Mouse (Mus musculus) small intestine, adult 2 months (tissue): Measurements from ENCODE around the gene Nr1d2. TPM values are rescaled to one million over a fixed set of nuclear protein-coding genes. Genes with fewer than 3 reads are reported as not detected.
"Not testable (repeated sequence)": the region's sequence is repeated elsewhere in the genome, so short reads cannot be mapped to it uniquely, and the experiment has no call there.

Experiments used
- H3K27ac ChIP-seq: fragments of 200-500 bp; 2 replicates; pipeline ENCODE4 v1.5.1; 2012; ENCODE audit warnings: low read depth, low read length, control low read depth, inconsistent platforms; ENCODE audit not compliant: insufficient read depth
- H3K27me3 ChIP-seq: fragments of 200-500 bp; 2 replicates; pipeline ENCODE4 v1.6.1; 2012; ENCODE audit warnings: mild to moderate bottlenecking, moderate library complexity, low read length, inconsistent platforms; ENCODE audit not compliant: control insufficient read depth, insufficient read depth
- H3K36me3 ChIP-seq: fragments of 200-500 bp; 2 replicates; pipeline ENCODE4 v1.6.1; 2012; ENCODE audit warnings: mild to moderate bottlenecking, low read length, control low read depth, inconsistent platforms; ENCODE audit not compliant: control insufficient read depth, insufficient read depth
- H3K4me1 ChIP-seq: fragments of 200-500 bp; 2 replicates; pipeline ENCODE4 v1.6.1; 2012; ENCODE audit warnings: low read length, inconsistent platforms, mixed read lengths; ENCODE audit not compliant: control insufficient read depth, insufficient read depth, insufficient read length
- H3K4me3 ChIP-seq: fragments of 200-500 bp; 2 replicates; pipeline ENCODE4 v1.5.1; 2012; ENCODE audit warnings: low read depth, mild to moderate bottlenecking, control low read depth, inconsistent platforms, low read length, moderate library complexity
- CTCF ChIP-seq: fragments of 200-500 bp; IDR thresholded peaks from 2 replicates; pipeline ENCODE4 v1.5.1; 2012; ENCODE audit warnings: low read depth, mild to moderate bottlenecking, control low read depth, inconsistent platforms, low read length, moderate library complexity, mixed read lengths; ENCODE audit not compliant: insufficient replicate concordance, insufficient read length; ENCODE audit errors: extremely low read depth
- POLR2A ChIP-seq: fragments of 200-500 bp; IDR thresholded peaks from 2 replicates; pipeline ENCODE4 v1.6.1; 2012; ENCODE audit warnings: low read depth, mild to moderate bottlenecking, control low read depth, inconsistent platforms, low read length, moderate library complexity
- WGBS: fragments of 180-500 bp; shearing (Covaris S2); methylation state at CpG from one replicate; pipeline ENCODE4 v1.1.7; 2018; 5-methylcytosine and 5-hydroxymethylcytosine counted together
- polyA plus RNA-seq: library from polyadenylated mRNA; depleted of rRNA; stranded (reverse); fragments of >200 nt; gene quantifications from 2 replicates; pipeline ENCODE4 v1.2.3, GENCODE M21; 2012

Nr1d2 gene
- polyA plus RNA-seq, 1 experiment: 11.9 TPM

- WGBS: 94% methylated on average over 6 of the region's 6 CpGs
- Histone ChIP-seq H3K4me1 (peaks cover 3% of the 10 kb centered on the region; the same call in 1 of the 2 replicates), H3K36me3 (peaks cover 7% of the 10 kb centered on the region; the same call in 1 of the 2 replicates), H3K27ac (no peak overlapping the region), H3K4me3 (no peak overlapping the region), H3K27me3 (no peaks in the 10 kb centered on the region)
- no peak for TF ChIP-seq CTCF
- no peak for TF ChIP-seq POLR2A
These were observed 16.9 kb downstream of the Nr1d2 start for GRCm38 (mm10) chr14:18221977-18222376.

GRCm38 (mm10) chr14:18217158-18217557 lies 21.8 kb downstream of the Nr1d2 start:
- no peaks in the 10 kb centered on the region for H3K27me3 ChIP-seq
- no peak overlapping the region for H3K4me3 ChIP-seq
- H3K27ac ChIP-seq: no peak overlapping the region
- 98% methylated on average over 1 of the region's 1 CpGs for whole genome bisulfite sequencing
- peaks cover 3% of the 10 kb centered on the region; the same call in 1 of the 2 replicates for H3K4me1 ChIP-seq
- H3K36me3 ChIP-seq: peaks cover 28% of the 10 kb centered on the region
- TF ChIP-seq POLR2A: no peak
- no peak for TF ChIP-seq CTCF

- 95% methylated on average over 6 of the region's 6 CpGs for WGBS
- no peak for TF ChIP-seq CTCF
- TF ChIP-seq POLR2A: no peak
- no peak overlapping the region for H3K4me3 ChIP-seq
- H3K36me3 ChIP-seq: peaks cover 32% of the 10 kb centered on the region
- peaks cover 3% of the 10 kb centered on the region; the same call in 1 of the 2 replicates for H3K4me1 ChIP-seq
- no peak overlapping the region for H3K27ac ChIP-seq
- no peaks in the 10 kb centered on the region for H3K27me3 ChIP-seq
These were observed 22.5 kb downstream of the Nr1d2 start for GRCm38 (mm10) chr14:18216428-18216827.

GRCm38 (mm10) chr14:18210795-18211194 lies 28.1 kb downstream of the Nr1d2 start:
- Histone ChIP-seq H3K27ac (no peak overlapping the region), H3K4me3 (no peak overlapping the region), H3K27me3 (no peaks in the 10 kb centered on the region), H3K4me1 (no peaks in the 10 kb centered on the region), H3K36me3 (peaks cover 53% of the 10 kb centered on the region)
- TF ChIP-seq POLR2A: no peak
- TF ChIP-seq CTCF: peak; percentile 40; the same call in 1 of the 2 replicates
- WGBS: 89% methylated on average over 3 of the region's 3 CpGs

- H3K4me3 ChIP-seq, H3K27me3 ChIP-seq, H3K27ac ChIP-seq, H3K4me1 ChIP-seq: not testable (repeated sequence)
- WGBS: 93% methylated on average over 1 of the region's 1 CpGs
- H3K36me3 ChIP-seq: peaks cover 21% of the 10 kb centered on the region
These were observed 34.6 kb downstream of the Nr1d2 start for GRCm38 (mm10) chr14:18204315-18204714.

- Histone ChIP-seq H3K27me3 (no peaks in the 10 kb centered on the region), H3K4me1 (peaks cover 3% of the 10 kb centered on the region; the same call in 1 of the 2 replicates), H3K27ac (no peak overlapping the region), H3K4me3 (no peak overlapping the region), H3K36me3 (peaks cover 6% of the 10 kb centered on the region)
- TF ChIP-seq POLR2A: no peak
- TF ChIP-seq CTCF: no peak
- 97% methylated on average over 5 of the region's 5 CpGs for WGBS
These were observed 37.5 kb downstream of the Nr1d2 start for GRCm38 (mm10) chr14:18201413-18201812.

GRCm38 (mm10) chr14:18186883-18187417 lies 52.0 kb downstream of the Nr1d2 start:
- no peak overlapping the region for H3K27ac ChIP-seq
- TF ChIP-seq CTCF (no peak), POLR2A (no peak)
- WGBS: 26% methylated on average over 9 of the region's 9 CpGs

GRCm38 (mm10) chr14:18177531-18177930 lies 61.4 kb downstream of the Nr1d2 start:
- H3K4me1 ChIP-seq, H3K27me3 ChIP-seq, H3K4me3 ChIP-seq, H3K27ac ChIP-seq, H3K36me3 ChIP-seq: not testable (repeated sequence)
- WGBS: 75% methylated on average over 2 of the region's 2 CpGs

More at GRCm38 (mm10) chr14:18186883-18187417, 52.0 kb downstream of the Nr1d2 start:
- Histone ChIP-seq H3K36me3 (no peaks in the 10 kb centered on the region), H3K4me1 (no peaks in the 10 kb centered on the region), H3K4me3 (no peak overlapping the region), H3K27me3 (no peaks in the 10 kb centered on the region)
